In the genomic region with DNA sequence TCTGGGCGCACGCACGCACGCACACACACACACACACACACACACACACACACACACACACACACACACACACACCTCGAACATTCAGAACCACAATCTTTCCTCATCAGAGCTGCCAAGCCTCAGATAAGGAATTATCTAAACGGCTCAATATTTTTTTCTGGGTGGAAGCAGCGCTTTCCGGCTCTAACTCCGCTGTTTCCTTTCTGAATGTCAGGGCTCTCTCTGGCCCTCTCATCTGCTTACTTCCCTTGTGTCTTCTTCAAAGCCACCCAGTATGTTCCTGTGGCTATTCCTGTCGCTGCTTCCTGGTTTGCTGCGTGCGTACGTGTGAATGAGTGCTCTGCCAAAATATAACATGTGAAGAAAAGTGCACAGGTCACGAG, we compare ENCODE assay signal across 11 mouse cellular contexts. TPM values are rescaled to one million over a fixed set of nuclear protein-coding genes. Genes with fewer than 3 reads are reported as not detected.
DNase-seq lines count a peak whose midpoint lies in the region; ATAC-seq lines count a peak whose summit lies in the region.
"Had no signal": no experiment of that assay in that cellular context is flagged by ENCODE, and none has a peak within 500 bp of the region (broad histone marks: within the 10 kb centered on the region; RNA-seq: fewer than 3 reads in every experiment).

No protein-coding gene starts in this region.

- WGBS in lung, embryonic 16.5 days, result 48% methylated on average over 14 of the region's 14 CpGs
- 65% methylated on average over 14 of the region's 14 CpGs for WGBS in kidney, embryonic 16.5 days
- 84% methylated on average over 14 of the region's 14 CpGs for WGBS in neural tube, embryonic 15.5 days

- no peaks in the 10 kb centered on the region for H3K9me3 ChIP-seq in lung, embryonic 16.5 days (ENCODE audit: control insufficient read depth, low read length)
- 0 out of 2 replicates have a peak, but pooled peaks cover 5% of the 10 kb centered on the region for H3K9me3 ChIP-seq in kidney, embryonic 16.5 days (ENCODE audit: low read length)
- 0 out of 2 replicates have a peak, but pooled peaks cover 4% of the 10 kb centered on the region for H3K9me3 ChIP-seq in neural tube, embryonic 15.5 days (replicated peaks)

- H3K27ac ChIP-seq in lung, embryonic 16.5 days (ENCODE audit: low read length), result no peak overlapping the region
- H3K27ac ChIP-seq in kidney, embryonic 16.5 days (ENCODE audit: low read length), result peak overlapping the region; percentile 54
- H3K27ac ChIP-seq in neural tube, embryonic 15.5 days (replicated peaks), result no peak overlapping the region
- H3K27ac ChIP-seq: hindbrain, embryonic 10.5 days; midbrain, embryonic 12.5 days had no signal

- H3K9ac ChIP-seq in lung, embryonic 16.5 days (ENCODE audit: low read length), result no peak overlapping the region
- no peak overlapping the region for H3K9ac ChIP-seq in kidney, embryonic 16.5 days (replicated peaks; ENCODE audit: low read length)
- H3K9ac ChIP-seq in neural tube, embryonic 15.5 days (replicated peaks), result no peak overlapping the region
- H3K9ac ChIP-seq: midbrain, embryonic 12.5 days had no signal

- H3K4me3 ChIP-seq in lung, embryonic 16.5 days (ENCODE audit: low read length), result no peak overlapping the region
- no peak overlapping the region for H3K4me3 ChIP-seq in kidney, embryonic 16.5 days (ENCODE audit: low read length)
- no peak overlapping the region for H3K4me3 ChIP-seq in neural tube, embryonic 15.5 days (replicated peaks)
- H3K4me3 ChIP-seq: hindbrain, embryonic 10.5 days; midbrain, embryonic 12.5 days had no signal

- no peaks in the 10 kb centered on the region for H3K27me3 ChIP-seq in lung, embryonic 16.5 days (ENCODE audit: control insufficient read depth, insufficient read depth, low read depth, low read length)
- H3K27me3 ChIP-seq in kidney, embryonic 16.5 days (ENCODE audit: insufficient read depth, low read length), result no peaks in the 10 kb centered on the region
- no peaks in the 10 kb centered on the region for H3K27me3 ChIP-seq in neural tube, embryonic 15.5 days (replicated peaks)
- H3K27me3 ChIP-seq: midbrain, embryonic 12.5 days had no signal

- H3K36me3 ChIP-seq in lung, embryonic 16.5 days (ENCODE audit: control insufficient read depth, insufficient read depth, low read length), result peaks cover 3% of the 10 kb centered on the region
- peaks cover 34% of the 10 kb centered on the region for H3K36me3 ChIP-seq in kidney, embryonic 16.5 days (ENCODE audit: insufficient read depth, low read length)
- H3K36me3 ChIP-seq in neural tube, embryonic 15.5 days, result peaks cover 9% of the 10 kb centered on the region; the same call in 1 of the 2 replicates
- H3K36me3 ChIP-seq: midbrain, embryonic 12.5 days had no signal

- 0 out of 2 replicates have a peak overlapping the region, but pooled peaks have one; percentile 19 for H3K4me2 ChIP-seq in lung, embryonic 16.5 days (ENCODE audit: low read depth, low read length)
- no peak overlapping the region for H3K4me2 ChIP-seq in kidney, embryonic 16.5 days (replicated peaks; ENCODE audit: low read depth, low read length)
- H3K4me2 ChIP-seq in neural tube, embryonic 15.5 days, result no peak overlapping the region
- H3K4me2 ChIP-seq: midbrain, embryonic 12.5 days had no signal

- peaks cover 9% of the 10 kb centered on the region; the same call in 1 of the 2 replicates for H3K4me1 ChIP-seq in lung, embryonic 16.5 days (replicated peaks; ENCODE audit: control insufficient read depth, insufficient read depth, low read length)
- H3K4me1 ChIP-seq in kidney, embryonic 16.5 days (ENCODE audit: insufficient read depth, low read length), result peaks cover 22% of the 10 kb centered on the region
- H3K4me1 ChIP-seq in neural tube, embryonic 15.5 days, result no peaks in the 10 kb centered on the region
- H3K4me1 ChIP-seq: midbrain, embryonic 12.5 days had no signal

- ATAC-seq in lung, embryonic 16.5 days (ENCODE audit: low read depth), result peak; percentile 15; the same call in 1 of the 2 replicates
- no peak for ATAC-seq in kidney, embryonic 16.5 days (ENCODE audit: low FRiP score, low TSS enrichment)
- peak; percentile 26; the same call in 1 of the 2 replicates for ATAC-seq in megakaryocyte, adult 5-6 weeks (ENCODE audit: poor library complexity, severe bottlenecking)
- no peak for ATAC-seq in neural tube, embryonic 15.5 days (ENCODE audit: low FRiP score)
- no peak for ATAC-seq in activated CD4-positive, CD25-positive, alpha-beta regulatory T cell, adult 4 months

- DNase-seq in adrenal gland, adult (ENCODE audit: inconsistent age in 2 of 2, low spot score in 1 of 2), result peak; percentile 50 to 80
- DNase-seq in adrenal gland, adult 8-10 months, result no peak
- no peak for DNase-seq in lung, postnatal 4 days
- DNase-seq: cerebellum, postnatal 25 days had no signal

RNA-seq across cellular contexts. Expression of a gene that starts 26.3 kb away (rescaled TPM):
- 10 to 100 TPM; 64.9 to 75.4 (median 67.8) TPM for total RNA-seq in adrenal gland, adult 8-10 months (2022)
- polyA plus RNA-seq in lung, embryonic 16.5 days (2015; fragmentation: Nextera tagmentation; extraction: Ambion mirVana), result 6.0 and 6.7 TPM in 2 replicates
- polyA plus RNA-seq in kidney, embryonic 16.5 days (2015; fragmentation: Nextera tagmentation; extraction: Ambion mirVana), result 10.8 and 11.1 TPM in 2 replicates
- 0.87 TPM in 1 of 2 replicates, not detected in the other for total RNA-seq in megakaryocyte, adult 5-6 weeks (2015)
- 0.04 and 0.28 TPM in 2 replicates for total RNA-seq in megakaryocyte, adult 5-6 weeks (2017)
- 2.6 and 5.8 TPM in 2 replicates for polyA plus RNA-seq in neural tube, embryonic 15.5 days (2015; fragmentation: Nextera tagmentation; extraction: Ambion mirVana)
- polyA plus RNA-seq in activated CD4-positive, CD25-positive, alpha-beta regulatory T cell, adult 4 months (2017; shearing (Covaris generic)), result under 1 TPM in 1 of 2 experiments, not detected in 1; 0.54 TPM

Comparison
In these comparisons a context has a peak if more than half of its experiments do, and no peak if none do; other contexts are left out.
1. DNase-seq: peak in adrenal gland, adult (2 of 2); none in adrenal gland, adult 8-10 months (single experiment) and lung, postnatal 4 days (0 of 2).
2. ATAC-seq: peak in lung, embryonic 16.5 days (single experiment) and megakaryocyte, adult 5-6 weeks (single experiment); none in kidney, embryonic 16.5 days (single experiment), neural tube, embryonic 15.5 days (single experiment) and activated CD4-positive, CD25-positive, alpha-beta regulatory T cell, adult 4 months (single experiment).